In genomic region chr9:105389289-105389688, GRCm38 (mm10) we compare ENCODE assay signal across 7 mouse cellular contexts.
DNase-seq lines count a peak whose midpoint lies in the region; ATAC-seq lines count a peak whose summit lies in the region.

No protein-coding gene starts in this region.

- ATAC-seq in frontal cortex, adult (ENCODE audit: low TSS enrichment) = 0 out of 2 replicates have a peak, but pooled peaks have one; percentile 17

- peak; percentile 85 to 88 for DNase-seq in B cell, adult 2 months
- DNase-seq in ES-CJ7 (ENCODE audit: low read depth, low spot score) = peak; percentile 43
- DNase-seq in c-Kit-positive CD71-positive TER-119-positive erythroid progenitor cells, embryonic 14.5 days (ENCODE audit: low spot score) = peak; percentile 56
- peak; percentile 83 for DNase-seq in layer of hippocampus, adult 11-12 months (ENCODE audit: low spot score)
- peak; percentile 80 for DNase-seq in lung, postnatal 10 days
- peak; percentile 91 for DNase-seq in right cerebral cortex, postnatal 4 days

Comparison
In these comparisons a context has a peak if more than half of its experiments do, and no peak if none do; other contexts are left out.
1. Peak in every context shown above with its lines: DNase-seq and ATAC-seq.